Mouse (Mus musculus): Measurements from ENCODE around the gene Gfap. TPM values are rescaled to one million over a fixed set of nuclear protein-coding genes. Genes with fewer than 3 reads are reported as not detected.

Gene Gfap
- polyA plus RNA-seq, 1 experiment from 2014 or later = 0.18 TPM

DNA sequence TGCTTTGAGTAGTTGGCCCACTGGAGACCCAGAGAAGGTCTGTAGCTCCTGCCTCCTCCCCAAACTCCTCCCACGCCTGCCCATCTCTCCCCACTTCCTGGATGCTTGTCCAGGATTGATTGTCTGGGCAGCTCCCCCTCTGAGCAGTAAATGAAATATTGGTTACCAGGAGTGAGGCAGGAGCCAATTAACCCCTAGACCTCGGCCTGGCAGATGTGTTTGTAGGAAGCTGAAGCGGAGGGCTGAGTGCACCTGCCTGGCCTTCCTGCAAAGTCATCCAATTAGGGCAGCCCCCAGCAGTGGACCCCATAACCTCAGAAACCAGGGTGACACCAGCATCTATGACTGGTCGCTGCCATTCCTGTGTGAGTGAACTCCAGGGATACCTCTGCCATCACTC lies 35.6 kb upstream of the Gfap start:
- Histone ChIP-seq H3K9ac (ENCODE audit: low read length) (no peak overlapping the region), H3K4me3 (ENCODE audit: low read length) (no peak overlapping the region), H3K27ac (ENCODE audit: low read length) (no peak overlapping the region), H3K27me3 (ENCODE audit: control insufficient read depth, insufficient read depth, low read depth, low read length) (peaks cover 2% of the 10 kb centered on the region; the same call in 1 of the 2 replicates), H3K36me3 (ENCODE audit: control insufficient read depth, insufficient read depth, low read length) (no peaks in the 10 kb centered on the region), H3K4me2 (ENCODE audit: low read depth, low read length) (no peak overlapping the region), H3K4me1 (replicated peaks; ENCODE audit: control insufficient read depth, insufficient read depth, low read length) (peaks cover 6% of the 10 kb centered on the region; the same call in 1 of the 2 replicates), H3K9me3 (ENCODE audit: control insufficient read depth, low read length) (no peaks in the 10 kb centered on the region)
- ATAC-seq (ENCODE audit: low read depth) = no peak
- 26% methylated on average over 4 of the region's 4 CpGs for WGBS

DNA sequence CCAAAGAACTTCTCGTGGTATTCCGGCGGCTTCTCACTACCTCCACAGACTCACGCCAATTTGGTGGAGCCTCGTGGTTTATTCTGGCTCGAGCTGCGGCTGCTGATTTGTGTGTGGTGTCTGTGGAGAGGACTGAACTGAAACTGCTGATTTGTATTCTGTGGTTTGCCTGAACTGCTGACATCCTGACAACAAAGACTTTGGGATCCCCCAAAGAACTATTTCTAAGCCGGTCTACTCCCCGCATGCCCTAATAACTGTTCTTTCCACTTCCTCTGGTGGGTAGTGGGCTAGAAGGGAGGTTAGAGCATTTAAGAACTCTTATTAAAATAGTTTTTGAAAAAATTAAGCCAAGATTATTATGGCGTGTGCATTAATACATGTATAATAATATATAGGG lies 30.0 kb upstream of the Gfap start:
- Histone ChIP-seq H3K4me3 (ENCODE audit: low read length) (no peak overlapping the region), H3K27ac (ENCODE audit: low read length) (no peak overlapping the region), H3K4me1 (replicated peaks; ENCODE audit: control insufficient read depth, insufficient read depth, low read length) (no peaks in the 10 kb centered on the region), H3K4me2 (ENCODE audit: low read depth, low read length) (no peak overlapping the region), H3K36me3 (ENCODE audit: control insufficient read depth, insufficient read depth, low read length) (no peaks in the 10 kb centered on the region), H3K9me3 (ENCODE audit: control insufficient read depth, low read length) (no peaks in the 10 kb centered on the region), H3K27me3 (ENCODE audit: control insufficient read depth, insufficient read depth, low read depth, low read length) (no peaks in the 10 kb centered on the region), H3K9ac (ENCODE audit: low read length) (no peak overlapping the region)
- 86% methylated on average over 10 of the region's 10 CpGs for WGBS
- no peak for ATAC-seq (ENCODE audit: low read depth)

- H3K27me3 ChIP-seq (ENCODE audit: control insufficient read depth, insufficient read depth, low read depth, low read length) = no peaks in the 10 kb centered on the region
- peaks cover 20% of the 10 kb centered on the region for H3K4me1 ChIP-seq (replicated peaks; ENCODE audit: control insufficient read depth, insufficient read depth, low read length)
- peak overlapping the region; percentile 76 for H3K4me2 ChIP-seq (ENCODE audit: low read depth, low read length)
- 2% methylated on average over 10 of the region's 10 CpGs for WGBS
- peak overlapping the region; percentile 98 for H3K27ac ChIP-seq (ENCODE audit: low read length)
- H3K4me3 ChIP-seq (ENCODE audit: low read length) = peak overlapping the region; percentile 72
- H3K9ac ChIP-seq (ENCODE audit: low read length) = peak overlapping the region; percentile 73
- peak; percentile 56 for ATAC-seq (ENCODE audit: low read depth)
- H3K36me3 ChIP-seq (ENCODE audit: control insufficient read depth, insufficient read depth, low read length) = no peaks in the 10 kb centered on the region
- no peaks in the 10 kb centered on the region for H3K9me3 ChIP-seq (ENCODE audit: control insufficient read depth, low read length)
Measured at GRCm38 (mm10) chr11:102925351-102925717, 24.6 kb upstream of the Gfap start.

DNA sequence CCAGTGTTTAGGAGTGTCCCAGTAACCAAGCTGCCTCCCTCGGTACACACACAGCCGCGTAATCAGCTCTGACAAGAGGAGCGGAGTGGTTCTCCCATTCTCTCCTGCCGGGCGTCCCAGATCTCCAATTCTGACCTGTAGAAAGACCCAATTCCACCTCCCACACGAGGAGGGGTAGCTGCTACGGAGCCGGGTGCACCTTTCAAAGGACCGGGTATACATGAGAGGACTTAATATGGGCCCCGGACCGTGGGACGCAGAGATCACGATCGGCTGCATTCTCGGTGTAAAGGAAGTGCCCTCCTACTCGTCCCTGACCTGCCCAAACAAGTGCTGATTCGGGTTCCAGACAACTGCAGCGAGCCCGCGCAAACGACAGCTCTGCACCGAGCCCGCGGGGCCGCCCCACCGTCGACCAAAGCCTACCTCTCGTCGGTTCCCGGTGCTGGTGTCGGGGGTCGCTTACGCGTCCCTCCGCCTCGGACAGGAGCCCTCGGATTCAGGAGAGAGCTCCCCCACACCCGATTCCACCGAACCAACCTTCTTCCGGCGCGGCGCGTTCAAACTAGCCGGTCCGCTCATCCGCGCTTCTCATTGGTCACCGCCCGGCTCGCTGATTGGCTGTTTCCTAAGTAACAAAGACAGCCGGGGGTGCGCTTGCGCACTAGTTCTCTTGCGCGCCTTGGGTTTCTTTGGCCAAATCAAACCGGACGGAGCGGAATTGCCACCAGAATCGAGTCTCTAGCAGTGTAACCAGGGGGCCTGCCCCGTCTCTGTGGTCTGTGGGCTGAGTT lies 24.0 kb upstream of the Gfap start, which contains the start of gene Kif18b:
TSS of gene Kif18b (minus strand) at position 568 of the 794 bp plus-strand sequence.
- H3K9me3 ChIP-seq (ENCODE audit: control insufficient read depth, low read length) = no peaks in the 10 kb centered on the region
- under 1% methylated on average over 62 of the region's 62 CpGs for WGBS
- peak within 1 kb of the TSS; percentile 81 for H3K9ac ChIP-seq (ENCODE audit: low read length)
- H3K36me3 ChIP-seq (ENCODE audit: control insufficient read depth, insufficient read depth, low read length) = no peaks in the 10 kb centered on the region
- H3K4me1 ChIP-seq (replicated peaks; ENCODE audit: control insufficient read depth, insufficient read depth, low read length) = peaks cover 20% of the 10 kb centered on the region
- peak within 1 kb of the TSS; percentile 98 for H3K27ac ChIP-seq (ENCODE audit: low read length)
- no peaks in the 10 kb centered on the region for H3K27me3 ChIP-seq (ENCODE audit: control insufficient read depth, insufficient read depth, low read depth, low read length)
- peak; percentile 98 for ATAC-seq (ENCODE audit: low read depth)
- H3K4me3 ChIP-seq (ENCODE audit: low read length) = peak within 1 kb of the TSS; percentile 72
- peak within 1 kb of the TSS; percentile 76 for H3K4me2 ChIP-seq (ENCODE audit: low read depth, low read length)

DNA sequence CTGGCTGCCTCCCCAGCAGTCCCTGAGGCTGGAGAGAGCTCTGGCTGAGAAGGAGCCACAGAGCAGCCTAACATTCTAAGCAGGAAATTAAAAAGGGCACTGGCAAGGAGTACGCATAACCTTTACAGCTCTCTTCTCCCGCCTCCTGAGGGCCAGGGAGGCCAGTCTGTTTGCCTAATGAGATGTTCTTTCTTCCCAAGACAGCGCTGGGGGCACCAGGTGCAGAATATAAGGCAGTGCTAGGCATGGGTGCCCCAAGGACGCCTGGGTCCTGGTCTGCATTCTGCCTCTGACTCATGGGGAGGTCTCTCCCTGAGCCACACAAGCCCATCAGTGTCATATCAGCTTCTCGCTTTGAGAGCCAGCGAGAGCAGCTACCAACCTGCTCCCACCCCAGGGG lies 20.8 kb upstream of the Gfap start:
- Histone ChIP-seq H3K9ac (ENCODE audit: low read length) (no peak overlapping the region), H3K36me3 (ENCODE audit: control insufficient read depth, insufficient read depth, low read length) (no peaks in the 10 kb centered on the region), H3K4me3 (ENCODE audit: low read length) (no peak overlapping the region), H3K27ac (ENCODE audit: low read length) (no peak overlapping the region), H3K4me1 (replicated peaks; ENCODE audit: control insufficient read depth, insufficient read depth, low read length) (peaks cover 20% of the 10 kb centered on the region), H3K4me2 (ENCODE audit: low read depth, low read length) (no peak overlapping the region), H3K9me3 (ENCODE audit: control insufficient read depth, low read length) (no peaks in the 10 kb centered on the region), H3K27me3 (ENCODE audit: control insufficient read depth, insufficient read depth, low read depth, low read length) (no peaks in the 10 kb centered on the region)
- 65% methylated on average over 6 of the region's 6 CpGs for WGBS
- no peak for ATAC-seq (ENCODE audit: low read depth)

DNA sequence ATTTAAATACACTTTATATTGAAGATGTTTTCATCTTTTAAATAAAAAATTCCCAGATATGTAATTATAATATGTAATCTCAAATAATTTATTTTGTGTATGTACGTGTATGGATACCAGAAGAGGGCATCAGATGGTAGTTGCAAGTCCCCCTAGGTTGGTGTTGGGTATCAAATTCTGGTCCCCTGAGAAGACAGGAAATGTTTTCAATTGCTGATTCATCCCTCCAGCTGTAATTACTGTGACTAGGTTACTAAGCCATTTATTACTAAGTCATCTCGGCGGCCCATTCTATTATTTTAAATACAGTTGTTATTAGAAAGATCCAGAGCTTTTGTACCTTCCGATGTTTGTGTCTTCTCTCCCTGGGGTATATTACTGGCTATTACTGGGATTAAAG lies 17.4 kb upstream of the Gfap start:
- peaks cover 21% of the 10 kb centered on the region for H3K36me3 ChIP-seq (ENCODE audit: control insufficient read depth, insufficient read depth, low read length)
- 87% methylated on average over 4 of the region's 4 CpGs for WGBS
- no peaks in the 10 kb centered on the region for H3K9me3 ChIP-seq (ENCODE audit: control insufficient read depth, low read length)
- no peak overlapping the region for H3K9ac ChIP-seq (ENCODE audit: low read length)
- no peak overlapping the region for H3K27ac ChIP-seq (ENCODE audit: low read length)
- peaks cover 7% of the 10 kb centered on the region; the same call in 1 of the 2 replicates for H3K4me1 ChIP-seq (replicated peaks; ENCODE audit: control insufficient read depth, insufficient read depth, low read length)
- H3K4me2 ChIP-seq (ENCODE audit: low read depth, low read length) = no peak overlapping the region
- no peak for ATAC-seq (ENCODE audit: low read depth)
- H3K4me3 ChIP-seq (ENCODE audit: low read length) = no peak overlapping the region
- H3K27me3 ChIP-seq (ENCODE audit: control insufficient read depth, insufficient read depth, low read depth, low read length) = no peaks in the 10 kb centered on the region

GRCm38 (mm10) chr11:102915380-102915779 lies 14.7 kb upstream of the Gfap start:
- Histone ChIP-seq H3K9ac (ENCODE audit: low read length) (no peak overlapping the region), H3K4me2 (ENCODE audit: low read depth, low read length) (no peak overlapping the region), H3K27ac (ENCODE audit: low read length) (no peak overlapping the region), H3K4me1 (replicated peaks; ENCODE audit: control insufficient read depth, insufficient read depth, low read length) (no peaks in the 10 kb centered on the region), H3K4me3 (ENCODE audit: low read length) (no peak overlapping the region), H3K9me3 (ENCODE audit: control insufficient read depth, low read length) (no peaks in the 10 kb centered on the region), H3K36me3 (ENCODE audit: control insufficient read depth, insufficient read depth, low read length) (peaks cover 31% of the 10 kb centered on the region), H3K27me3 (ENCODE audit: control insufficient read depth, insufficient read depth, low read depth, low read length) (no peaks in the 10 kb centered on the region)
- no peak for ATAC-seq (ENCODE audit: low read depth)
- WGBS = 84% methylated on average over 9 of the region's 9 CpGs

DNA sequence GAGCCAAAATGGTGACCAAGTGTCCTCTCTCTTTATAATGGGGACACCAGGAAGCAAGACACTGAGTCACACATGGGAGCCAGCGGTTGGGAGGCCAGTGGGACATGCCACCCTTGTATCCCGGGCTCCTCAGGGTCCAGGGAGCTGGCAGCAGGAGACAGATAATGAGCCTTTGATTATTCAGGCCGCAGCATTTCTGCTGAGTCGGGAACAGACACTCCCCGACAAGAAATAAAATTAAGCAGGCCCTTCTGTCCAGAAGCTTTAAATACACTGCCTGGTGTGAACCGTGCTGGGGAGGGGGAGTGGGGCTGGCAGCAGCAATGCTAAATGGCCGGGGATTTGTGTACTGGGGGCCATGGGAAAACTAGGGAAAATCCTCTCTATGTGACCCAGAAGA lies 10.7 kb upstream of the Gfap start:
- Histone ChIP-seq H3K4me2 (ENCODE audit: low read depth, low read length) (no peak overlapping the region), H3K27me3 (ENCODE audit: control insufficient read depth, insufficient read depth, low read depth, low read length) (no peaks in the 10 kb centered on the region), H3K9ac (ENCODE audit: low read length) (no peak overlapping the region), H3K36me3 (ENCODE audit: control insufficient read depth, insufficient read depth, low read length) (peaks cover 54% of the 10 kb centered on the region), H3K9me3 (ENCODE audit: control insufficient read depth, low read length) (no peaks in the 10 kb centered on the region), H3K27ac (ENCODE audit: low read length) (no peak overlapping the region), H3K4me3 (ENCODE audit: low read length) (no peak overlapping the region), H3K4me1 (replicated peaks; ENCODE audit: control insufficient read depth, insufficient read depth, low read length) (no peaks in the 10 kb centered on the region)
- no peak for ATAC-seq (ENCODE audit: low read depth)
- WGBS = 81% methylated on average over 7 of the region's 7 CpGs

GRCm38 (mm10) chr11:102903654-102904053 lies 2.9 kb upstream of the Gfap start:
- ATAC-seq (ENCODE audit: low read depth) = no peak
- Histone ChIP-seq H3K27me3 (ENCODE audit: control insufficient read depth, insufficient read depth, low read depth, low read length) (no peaks in the 10 kb centered on the region), H3K36me3 (ENCODE audit: control insufficient read depth, insufficient read depth, low read length) (peaks cover 17% of the 10 kb centered on the region), H3K4me1 (replicated peaks; ENCODE audit: control insufficient read depth, insufficient read depth, low read length) (0 out of 2 replicates have a peak, but pooled peaks cover 2% of the 10 kb centered on the region), H3K27ac (ENCODE audit: low read length) (no peak overlapping the region), H3K9ac (ENCODE audit: low read length) (no peak overlapping the region), H3K4me2 (ENCODE audit: low read depth, low read length) (no peak overlapping the region), H3K4me3 (ENCODE audit: low read length) (no peak overlapping the region), H3K9me3 (ENCODE audit: control insufficient read depth, low read length) (no peaks in the 10 kb centered on the region)
- 74% methylated on average over 7 of the region's 7 CpGs for WGBS

Data from lung, embryonic 16.5 days (tissue).